Mouse (Mus musculus): ENCODE measurements at regions not wholly inside any gene's neighbourhood (a gene's known extent, or its start where the extent isn't known, plus 50 kb on each side); places are given as distances from the start of the nearest gene placed in this dataset.

GRCm38 (mm10) chr4:81005507-81006328 is 95.3 kb downstream of the Lurap1l start:
- no peak for DNase-seq

GRCm38 (mm10) chr4:81006546-81006945 is 96.1 kb downstream of the Lurap1l start:
- no peak for DNase-seq

DNA sequence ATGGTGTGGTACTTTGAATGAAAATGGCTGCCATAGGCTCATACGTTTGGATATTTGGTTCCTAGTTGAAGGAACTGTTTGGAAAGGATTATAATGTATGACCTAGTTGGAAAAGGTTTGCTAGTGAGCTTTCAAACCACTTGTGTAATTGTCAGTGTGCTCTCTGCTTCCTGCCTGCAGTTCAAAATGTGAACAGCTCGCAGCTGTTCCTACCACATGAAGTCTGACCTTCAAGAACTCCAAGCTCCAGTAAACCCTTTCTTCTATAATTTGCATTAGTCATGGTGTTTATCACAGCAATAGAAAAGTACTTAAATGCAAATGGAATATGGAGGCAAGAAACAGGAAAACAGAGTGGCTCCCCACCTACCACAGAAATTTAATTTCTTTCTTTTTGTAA is 111.4 kb downstream of the Lurap1l start:
- no peak for DNase-seq

DNA sequence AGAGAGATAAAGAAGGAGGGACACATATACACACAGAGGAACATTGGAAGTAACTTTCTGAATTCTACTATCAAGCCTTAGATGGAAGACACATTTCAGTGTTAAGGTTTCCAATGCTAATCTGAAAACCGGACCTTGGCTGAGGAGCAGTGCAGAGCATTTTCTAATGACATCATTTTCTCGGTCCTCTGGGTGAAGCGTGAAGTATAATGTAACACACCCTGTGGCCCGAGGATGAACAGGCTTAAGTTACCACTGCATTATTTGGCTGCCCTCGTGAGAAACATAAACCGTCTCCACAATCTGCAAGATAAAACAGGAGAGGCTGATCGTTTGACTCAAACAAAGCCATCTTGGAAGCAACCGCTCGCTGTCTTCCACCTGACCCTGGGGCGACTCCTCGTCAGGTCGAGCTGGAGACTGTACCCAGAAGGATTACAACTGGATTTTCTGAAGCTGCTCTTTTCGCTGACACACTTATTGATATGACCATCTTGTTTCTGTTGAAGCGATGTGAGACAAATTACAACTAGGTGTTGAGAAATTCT is 113.1 kb downstream of the Lurap1l start:
- no peak for DNase-seq

DNA sequence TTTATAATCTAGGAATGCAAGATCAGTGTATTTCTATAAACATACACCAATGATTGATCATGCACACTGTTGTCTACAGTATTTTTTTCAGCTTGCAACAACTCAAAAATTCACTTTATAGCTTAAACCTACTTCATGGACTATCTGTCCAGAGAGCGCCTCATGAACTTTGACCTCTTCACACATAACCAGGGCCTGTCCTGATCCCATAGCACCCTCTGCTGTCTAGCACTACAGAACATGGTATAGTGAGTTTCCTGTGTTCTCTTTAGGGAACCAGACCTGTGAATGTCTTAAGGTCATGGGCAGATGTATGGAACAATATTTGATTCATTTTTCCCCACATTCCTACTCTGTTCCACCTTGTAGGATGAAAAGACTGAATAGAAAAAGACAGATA is 117.1 kb downstream of the Lurap1l start:
- DNase-seq = no peak

DNA sequence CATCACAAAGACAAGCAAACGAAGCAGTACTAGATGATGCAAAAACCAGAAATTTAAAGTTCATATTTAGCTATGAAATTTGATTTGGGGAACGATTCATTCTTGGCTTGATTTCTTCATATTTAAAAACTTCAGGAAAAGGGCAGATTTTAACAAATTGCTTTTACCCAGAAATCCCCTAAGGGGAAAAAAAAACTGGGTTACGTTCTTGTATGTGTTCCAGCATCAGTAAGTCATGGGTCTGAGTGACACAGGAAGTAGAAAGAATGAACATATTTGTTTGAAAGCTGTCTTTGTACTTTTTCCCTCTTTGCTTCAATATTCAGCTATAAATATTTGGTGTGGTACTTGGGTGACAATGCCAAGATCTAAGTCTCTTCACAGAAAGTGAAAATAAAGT is 120.2 kb downstream of the Lurap1l start:
- no peak for DNase-seq

- DNase-seq = no peak
These were observed 127.0 kb downstream of the Lurap1l start for GRCm38 (mm10) chr4:81037336-81037902.

- no peak for DNase-seq
These were observed 147.8 kb downstream of the Lurap1l start for GRCm38 (mm10) chr4:81058227-81058626.

DNA sequence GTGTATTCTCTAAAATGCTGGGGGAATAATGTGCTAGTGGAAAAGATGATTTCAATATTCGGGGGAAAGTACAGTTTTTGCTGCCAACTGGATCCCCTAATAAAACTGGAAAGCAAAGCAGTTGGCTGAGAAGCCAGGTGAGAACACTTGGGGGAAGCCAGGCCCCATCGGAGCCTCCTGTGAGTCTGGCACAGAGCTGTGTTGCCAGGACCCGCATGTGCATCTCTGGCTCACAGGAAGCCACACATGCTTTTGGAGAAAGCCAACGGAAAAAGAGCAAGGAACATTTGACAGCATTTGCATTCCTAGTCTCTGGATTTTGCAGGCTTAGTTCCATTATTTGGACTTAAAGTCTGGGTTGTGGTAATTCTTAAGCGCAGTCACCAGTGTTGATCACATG is 148.4 kb downstream of the Lurap1l start:
- no peak for DNase-seq

DNA sequence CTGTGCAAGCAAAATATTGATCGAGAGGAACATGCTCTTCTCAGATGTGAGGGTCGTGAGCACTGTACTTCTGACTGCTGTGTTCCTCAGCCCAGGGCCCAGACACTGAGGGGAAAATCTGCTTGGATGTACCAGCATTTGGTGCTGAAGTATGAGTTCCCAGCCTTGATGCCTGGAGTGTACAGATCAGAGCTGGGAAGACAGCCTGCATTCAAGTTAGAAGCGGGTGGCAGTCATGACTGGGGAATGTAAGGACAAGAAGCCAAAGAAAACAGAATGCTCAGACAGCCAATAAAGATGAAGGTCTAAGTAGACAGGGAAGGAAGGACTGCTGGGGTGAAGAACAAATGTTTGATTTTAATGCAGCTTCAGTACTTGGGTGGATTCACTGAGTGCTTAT is 148.9 kb downstream of the Lurap1l start:
- DNase-seq = no peak

- DNase-seq = no peak
These were observed 172.0 kb downstream of the Lurap1l start for GRCm38 (mm10) chr4:81082290-81082947.

DNA sequence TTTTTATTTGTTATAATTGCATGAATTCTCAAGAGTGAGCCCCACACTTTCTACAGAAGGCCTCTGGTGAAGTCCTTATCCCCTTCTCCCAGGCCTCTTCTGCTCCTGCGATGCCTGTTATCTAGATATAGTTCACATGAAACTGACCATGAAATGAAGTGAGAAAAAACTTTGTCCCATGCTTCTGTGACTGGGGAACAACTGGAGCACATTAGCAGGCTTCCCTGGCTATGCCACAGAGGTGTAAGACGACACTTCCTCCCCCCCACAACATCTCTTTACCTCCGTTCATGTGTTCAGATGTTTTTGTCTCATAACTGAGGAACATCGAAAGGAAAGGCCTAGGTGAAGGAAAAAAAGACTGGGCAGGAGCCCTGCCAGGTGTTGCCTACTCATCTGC is 174.7 kb downstream of the Lurap1l start:
- DNase-seq = no peak

DNA sequence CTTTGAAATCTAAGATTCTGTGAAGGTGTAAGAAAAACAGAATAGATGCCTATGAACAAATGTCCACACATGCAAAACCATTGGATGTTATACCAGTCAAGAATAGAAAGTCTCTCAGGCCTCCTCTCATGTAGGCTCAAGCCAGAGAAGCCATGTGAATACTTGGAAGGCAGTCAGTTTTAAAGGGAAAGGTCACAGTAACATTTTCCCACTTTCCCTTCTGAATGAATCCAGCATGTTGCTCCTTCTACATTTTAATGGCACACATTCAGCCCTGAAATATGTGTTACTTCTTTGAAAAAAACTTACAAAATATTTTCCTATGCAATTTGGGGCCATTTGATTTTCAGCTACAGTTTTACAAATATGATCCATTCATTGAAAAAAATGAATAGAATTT is 186.1 kb downstream of the Lurap1l start:
- no peak for DNase-seq

DNA sequence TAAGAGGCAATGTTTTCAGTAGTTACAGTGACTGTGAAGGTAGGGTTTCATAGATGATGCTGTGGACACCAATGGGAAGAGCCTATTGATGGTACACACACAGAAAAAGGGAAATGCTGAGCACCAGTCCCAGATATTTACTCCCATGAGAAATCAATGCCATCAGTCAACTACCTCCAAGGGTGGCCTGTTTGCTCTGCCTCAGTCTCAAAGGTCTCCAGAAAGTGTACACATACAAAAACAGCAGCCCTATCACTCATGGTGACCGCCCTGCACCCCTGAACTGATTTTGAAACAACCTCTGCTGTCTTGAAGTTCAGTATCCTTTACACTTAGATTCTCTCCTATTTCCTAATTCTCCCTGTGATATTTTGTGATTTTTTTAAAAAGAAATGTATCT is 187.2 kb downstream of the Lurap1l start:
- DNase-seq = peak; percentile 6

- DNase-seq = no peak
These were observed 190.6 kb downstream of the Lurap1l start for GRCm38 (mm10) chr4:81101049-81101448.

- DNase-seq = no peak
These were observed 200.9 kb downstream of the Lurap1l start for GRCm38 (mm10) chr4:81111307-81111706.

- DNase-seq = no peak
These were observed 206.0 kb downstream of the Lurap1l start for GRCm38 (mm10) chr4:81116411-81116810.

- no peak for DNase-seq
These were observed 213.7 kb downstream of the Lurap1l start for GRCm38 (mm10) chr4:81124155-81124554.

DNA sequence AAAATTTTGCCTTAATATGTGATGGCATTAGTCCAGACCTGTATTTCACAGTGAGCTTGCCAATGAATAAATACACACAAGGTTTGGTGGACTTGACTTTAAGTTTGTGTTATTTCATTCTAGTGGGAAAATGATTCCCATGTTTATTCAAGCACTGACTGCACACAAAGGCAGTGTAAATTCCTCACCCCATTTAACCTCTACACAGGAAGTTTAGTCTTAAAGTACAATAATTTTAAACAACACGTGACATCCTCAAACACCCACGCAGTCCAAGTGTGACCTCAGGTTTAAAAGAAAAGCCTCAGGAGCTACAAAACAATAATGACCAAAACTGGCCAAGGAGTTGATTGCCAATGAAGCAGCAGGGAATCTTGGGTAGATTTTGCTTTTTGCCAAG is 219.4 kb downstream of the Lurap1l start:
- DNase-seq = no peak

DNA sequence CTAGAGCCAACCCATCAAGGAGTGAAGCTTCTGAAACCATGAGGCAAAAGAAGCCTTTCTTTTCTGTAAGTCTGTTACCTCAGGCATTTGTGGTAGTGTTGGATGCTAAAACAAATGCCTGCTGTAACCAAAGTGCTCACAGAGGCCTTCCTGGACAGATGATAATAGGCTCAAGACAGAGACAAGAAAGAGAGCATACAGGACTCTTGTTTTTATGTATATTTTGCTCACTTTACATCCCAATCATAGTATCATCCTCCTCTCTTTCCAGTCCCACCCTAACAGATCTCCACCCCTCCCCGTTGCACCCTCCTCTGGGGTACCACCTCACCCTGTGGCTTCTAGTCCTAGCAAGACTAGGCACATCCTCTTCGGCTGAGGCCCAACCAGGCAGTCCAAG is 262.7 kb downstream of the Lurap1l start:
- no peak for DNase-seq

GRCm38 (mm10) chr4:81177443-81178041 is 265.1 kb downstream of the Mpdz start:
- DNase-seq = no peak

GRCm38 (mm10) chr4:81178047-81178781 is 264.4 kb downstream of the Mpdz start:
- no peak for DNase-seq

- DNase-seq = peak; percentile 75
These were observed 263.9 kb downstream of the Mpdz start for GRCm38 (mm10) chr4:81178782-81179135.

Measured in liver (tissue).